Mouse (Mus musculus) gastrocnemius, adult 8-10 months (tissue): ENCODE measurements at regions not wholly inside any gene's neighbourhood (a gene's known extent, or its start where the extent isn't known, plus 50 kb on each side); places are given as distances from the start of the nearest gene placed in this dataset.
A peak's percentile ranks its signal among the peaks of the same experiment; 100 is the strongest.

ENCODE experiments used
- DNase-seq, 2 experiments: peaks; one replicate each; pipeline ENCODE4 v3.0.0; 2022; ENCODE audit warnings: low spot score in 2 of 2

GRCm38 (mm10) chr8:46898697-46899445, 87.8 kb upstream of the Enpp6 start:
- DNase-seq, result no peak

- DNase-seq, result no peak
These were observed 85.9 kb upstream of the Enpp6 start for GRCm38 (mm10) chr8:46900826-46901225.

GRCm38 (mm10) chr8:46904731-46905130, 82.0 kb upstream of the Enpp6 start:
- DNase-seq, result no peak

DNA sequence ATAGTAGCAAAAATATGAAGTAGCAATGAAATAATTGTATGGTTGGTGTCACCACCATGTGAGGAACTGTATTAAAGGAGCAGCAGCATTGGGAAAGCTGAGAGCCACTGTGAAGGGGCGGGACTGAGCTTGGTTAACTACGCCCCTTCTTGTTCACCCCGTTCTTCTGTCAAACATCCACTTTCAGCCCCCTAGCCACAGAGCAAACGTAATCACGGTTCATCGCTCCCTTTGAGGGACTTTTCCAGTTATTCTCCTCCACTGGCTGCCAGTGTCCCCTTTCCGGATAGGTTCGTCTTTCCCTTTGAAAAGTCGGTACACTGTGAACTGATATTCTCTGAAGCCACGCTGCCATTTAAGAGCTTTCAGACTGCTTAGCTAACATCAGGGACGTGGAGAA, 79.3 kb upstream of the Enpp6 start:
- no peak for DNase-seq

DNA sequence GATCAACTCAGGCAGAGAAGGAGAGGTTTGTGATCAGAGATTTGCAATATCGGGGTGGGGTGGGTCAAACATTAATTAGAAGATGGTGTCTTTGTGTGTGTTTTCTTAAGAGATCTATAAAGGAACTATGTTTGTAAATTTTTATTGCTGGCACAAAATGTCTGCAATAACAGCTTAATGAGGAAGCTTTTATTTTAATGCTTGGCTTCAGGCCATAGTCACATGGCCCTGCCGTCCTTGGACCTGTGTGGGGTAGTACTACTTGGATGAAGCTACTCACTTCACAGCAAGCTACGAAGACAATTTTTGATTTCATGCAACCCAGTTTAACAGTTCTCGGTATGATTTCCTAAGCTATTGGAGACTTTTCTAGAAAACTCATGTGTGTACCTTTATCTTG, 78.5 kb upstream of the Enpp6 start:
- no peak for DNase-seq

DNA sequence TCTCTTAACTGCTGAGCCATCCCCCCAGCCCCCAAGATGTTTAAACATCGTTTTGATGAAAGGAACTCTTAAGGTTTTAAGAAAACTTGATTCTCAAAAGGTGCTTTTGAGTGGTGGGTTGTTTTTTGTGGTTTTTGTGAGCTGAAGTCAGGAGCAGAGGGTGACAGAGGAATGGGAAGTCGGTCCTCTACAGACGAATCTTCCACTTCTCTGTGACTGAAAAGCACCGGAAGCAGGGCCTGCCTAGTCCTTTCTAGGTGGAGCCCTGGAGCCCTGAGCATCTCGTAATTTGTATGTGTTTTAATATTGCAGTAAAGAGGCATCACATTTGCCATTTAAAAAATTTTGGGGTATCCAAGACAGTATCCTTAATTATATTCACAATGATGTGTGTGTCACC, 72.7 kb upstream of the Enpp6 start:
- no peak for DNase-seq

DNA sequence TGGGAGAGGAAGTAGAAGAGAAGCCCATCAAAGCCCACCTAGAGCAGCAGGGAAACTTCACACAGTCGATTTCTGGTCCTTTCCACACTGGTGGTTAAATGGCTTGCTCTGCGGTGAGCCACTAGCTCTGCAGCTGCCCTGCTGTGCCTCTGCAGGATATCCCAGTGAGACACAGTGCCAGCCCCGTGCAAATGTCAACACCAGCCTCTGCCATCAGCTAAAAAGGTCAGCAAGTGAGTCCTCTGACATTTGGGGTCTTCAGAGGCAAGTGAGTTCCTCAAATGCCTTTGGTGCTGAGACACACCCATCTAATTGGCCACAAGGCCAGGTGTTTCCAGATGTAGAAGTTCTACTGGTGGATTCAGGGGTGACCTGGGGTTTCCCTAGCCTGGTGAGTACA, 66.6 kb upstream of the Enpp6 start:
- DNase-seq, result no peak

- no peak for DNase-seq
These were observed 65.6 kb upstream of the Enpp6 start for GRCm38 (mm10) chr8:46921075-46921474.

GRCm38 (mm10) chr8:46921585-46921984, 65.1 kb upstream of the Enpp6 start:
- DNase-seq, result no peak

DNA sequence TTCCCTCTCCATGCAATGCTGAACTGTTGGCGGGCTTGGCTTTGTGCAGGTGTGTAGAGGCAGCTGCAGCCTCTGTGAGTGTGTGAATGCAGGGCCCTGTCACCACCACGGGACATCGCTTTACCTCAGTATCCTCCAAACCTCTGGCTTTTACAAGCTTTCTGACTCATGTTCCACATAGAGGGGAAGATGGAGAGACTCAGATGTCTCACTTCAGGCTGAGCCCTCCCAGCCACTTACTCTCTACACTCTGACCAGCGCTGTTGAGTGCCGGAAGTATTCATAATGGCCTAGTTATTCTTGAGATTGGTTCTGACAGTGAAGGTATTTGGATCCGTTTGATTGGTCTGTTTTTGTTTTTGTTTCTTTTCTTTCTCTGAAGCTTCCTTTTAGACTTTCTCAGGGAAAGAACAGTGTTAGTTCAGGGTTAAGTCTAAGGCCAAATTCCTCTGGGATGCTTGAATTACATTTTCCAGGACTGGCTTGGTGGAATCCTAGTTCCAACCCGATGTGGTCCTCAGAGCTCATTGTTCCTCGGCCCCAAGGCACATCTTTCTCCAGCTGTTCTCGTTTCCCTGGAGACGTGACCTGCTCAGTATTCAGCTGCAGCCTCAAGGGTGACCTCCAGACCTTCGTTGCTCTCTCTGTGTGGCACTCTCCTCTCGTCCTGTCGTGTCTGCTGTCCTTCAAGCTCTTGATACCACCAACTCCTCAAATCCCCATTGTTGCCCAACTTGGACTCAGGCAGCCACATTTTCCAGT, 61.7 kb upstream of the Enpp6 start:
- DNase-seq, result no peak

- DNase-seq, result no peak
These were observed 58.0 kb upstream of the Enpp6 start for GRCm38 (mm10) chr8:46928718-46929117.

GRCm38 (mm10) chr8:46929678-46930077, 57.0 kb upstream of the Enpp6 start:
- no peak for DNase-seq

GRCm38 (mm10) chr8:46931267-46931666, 55.4 kb upstream of the Enpp6 start:
- no peak for DNase-seq

DNA sequence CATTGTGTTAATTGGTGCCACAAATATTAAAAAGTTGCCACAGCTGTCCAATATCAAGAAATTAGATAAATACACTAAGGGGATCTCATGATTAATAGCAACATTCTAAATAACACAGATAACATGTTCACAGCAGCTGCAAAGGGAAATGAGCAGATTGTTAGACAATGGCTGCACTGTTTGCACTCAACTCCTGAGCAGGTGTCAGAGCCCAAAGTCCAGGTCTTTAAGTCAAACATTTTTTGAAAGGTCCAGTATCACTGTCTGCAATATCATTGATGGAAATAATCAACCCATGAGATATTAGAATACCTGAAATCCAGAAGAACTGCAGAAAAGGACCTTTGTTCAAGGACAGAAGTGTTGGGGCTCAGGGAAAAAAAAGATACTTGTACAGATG, 53.4 kb upstream of the Enpp6 start:
- no peak for DNase-seq

DNA sequence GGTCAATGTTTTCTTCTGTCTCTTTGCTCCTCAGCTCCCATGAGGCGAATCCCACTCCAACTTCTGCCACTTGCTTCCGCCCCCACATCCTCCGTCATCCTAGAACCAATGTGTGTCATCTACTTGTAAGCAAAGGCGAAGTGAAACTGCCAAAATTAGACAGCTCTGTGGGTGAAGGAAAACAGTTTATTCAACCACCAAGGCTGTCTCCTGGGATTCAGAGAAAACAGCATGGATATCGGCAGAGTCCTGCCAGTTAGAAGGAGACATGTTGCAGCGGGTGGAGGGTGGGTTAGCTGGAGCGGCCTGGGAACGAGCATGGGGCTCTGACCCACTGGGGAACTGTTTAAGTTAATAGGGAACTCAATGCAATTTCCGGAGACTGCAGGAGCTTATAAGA, 52.4 kb upstream of the Enpp6 start:
- DNase-seq, result no peak

- peak; percentile 43 to 54 for DNase-seq
These were observed 51.8 kb upstream of the Enpp6 start for GRCm38 (mm10) chr8:46934898-46935297.

DNA sequence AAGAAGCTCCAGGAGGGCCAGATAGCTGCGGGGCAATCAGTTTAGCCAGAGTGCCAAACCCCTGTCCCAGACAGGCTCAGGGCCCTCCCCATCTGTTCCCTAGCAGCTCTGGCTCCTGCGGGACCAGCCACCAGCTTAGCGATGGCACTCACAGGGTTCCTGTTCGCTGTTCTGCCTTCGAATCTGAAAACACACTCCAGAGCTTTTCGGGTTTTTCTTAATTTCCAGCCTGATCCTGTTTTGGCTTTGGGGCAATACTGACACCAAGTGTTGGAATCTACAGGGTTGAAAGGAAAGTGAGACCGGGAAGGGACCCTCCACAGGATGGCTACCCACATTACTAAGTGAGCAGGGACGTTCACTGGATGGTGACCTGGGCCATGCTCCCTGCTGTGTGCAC, 50.6 kb upstream of the Enpp6 start:
- DNase-seq, result no peak
